Mouse (Mus musculus): ENCODE measurements around the gene Cpm.

Gene Cpm

DNA sequence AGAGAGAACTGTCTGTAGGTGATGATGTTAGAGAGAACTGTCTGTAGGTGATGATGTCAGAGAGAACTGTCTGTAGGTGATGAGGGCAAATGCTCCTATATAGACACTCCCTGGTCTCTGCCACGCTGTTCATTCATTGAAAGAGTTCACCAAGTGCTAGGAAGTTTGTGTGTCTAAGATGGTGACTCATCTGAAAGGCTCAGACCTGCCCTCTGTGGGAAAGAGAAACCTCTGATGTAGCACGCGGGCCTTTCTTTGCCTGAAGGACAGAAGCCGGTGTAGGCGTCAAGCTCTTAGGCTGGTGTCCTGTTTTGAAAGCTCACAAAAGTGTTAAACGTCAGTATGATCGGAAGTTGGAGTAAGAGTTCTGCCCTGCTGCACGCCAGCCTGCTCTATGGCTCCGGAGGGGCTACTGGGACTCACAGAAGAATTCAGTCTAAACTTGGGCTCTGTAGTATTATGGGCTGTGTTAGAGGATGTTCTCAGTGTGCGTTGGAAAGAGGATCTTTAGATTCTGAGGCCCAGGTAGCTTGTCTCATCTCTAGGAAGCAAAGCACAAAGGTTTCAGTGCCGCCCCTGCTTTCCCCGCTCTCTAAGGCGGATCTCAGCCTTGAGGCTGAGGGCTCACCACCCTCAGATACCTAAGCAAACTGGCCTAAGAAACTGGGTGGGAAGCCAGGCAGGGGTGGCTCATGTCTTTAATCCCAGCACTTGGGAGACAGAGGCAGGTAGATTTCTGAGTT is 48.4 kb downstream of the Cpm start:
- no peak for DNase-seq

DNA sequence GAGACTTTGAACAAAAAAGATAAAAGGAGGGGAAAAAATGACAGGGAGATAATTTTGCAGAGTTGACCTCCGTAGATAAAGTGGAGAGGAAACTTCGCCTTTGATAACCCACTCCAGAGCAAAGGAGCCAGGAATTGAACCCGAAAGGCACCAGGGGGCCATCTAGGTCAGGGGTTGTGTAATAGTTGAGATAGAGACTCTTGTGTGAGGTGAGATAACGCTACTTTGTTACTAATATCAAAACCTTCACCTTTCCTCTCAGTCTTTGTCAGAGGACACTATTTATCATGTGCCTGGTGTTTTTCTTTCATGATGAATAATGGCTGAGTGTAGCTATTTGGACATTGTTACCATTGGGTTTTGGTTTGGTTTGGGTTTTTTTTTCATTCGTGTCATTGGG is 49.1 kb downstream of the Cpm start:
- DNase-seq = no peak

DNA sequence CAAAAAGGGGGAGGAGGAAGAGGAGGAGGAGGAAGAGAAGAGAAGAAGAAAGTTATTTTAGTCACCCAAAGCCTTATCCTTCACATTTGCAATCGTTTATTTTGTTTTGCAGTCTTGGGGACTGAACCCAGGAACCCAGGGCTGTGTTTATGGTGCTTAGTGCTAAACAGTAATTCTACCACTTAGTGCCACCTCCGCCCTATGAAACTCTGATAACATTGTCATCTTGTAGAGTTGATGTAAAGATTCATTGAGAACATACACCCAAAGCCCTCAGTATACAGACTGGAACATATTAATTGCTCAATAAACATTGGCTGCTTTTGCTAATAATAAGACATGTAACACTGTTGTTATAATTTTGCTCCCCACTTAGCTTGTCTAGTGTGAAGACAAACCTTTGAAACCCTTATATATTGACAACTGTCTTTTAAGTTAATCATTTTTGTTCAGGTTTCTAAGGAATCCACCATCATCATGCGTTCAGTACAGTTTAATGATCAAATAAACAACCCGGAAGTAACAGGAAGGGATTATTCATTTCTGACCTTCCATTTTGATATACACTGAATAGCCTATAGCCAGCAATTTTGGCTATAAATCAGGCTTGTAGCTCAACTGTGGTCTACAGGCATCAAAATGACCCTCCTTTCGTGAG is 49.9 kb downstream of the Cpm start:
- no peak for DNase-seq

DNA sequence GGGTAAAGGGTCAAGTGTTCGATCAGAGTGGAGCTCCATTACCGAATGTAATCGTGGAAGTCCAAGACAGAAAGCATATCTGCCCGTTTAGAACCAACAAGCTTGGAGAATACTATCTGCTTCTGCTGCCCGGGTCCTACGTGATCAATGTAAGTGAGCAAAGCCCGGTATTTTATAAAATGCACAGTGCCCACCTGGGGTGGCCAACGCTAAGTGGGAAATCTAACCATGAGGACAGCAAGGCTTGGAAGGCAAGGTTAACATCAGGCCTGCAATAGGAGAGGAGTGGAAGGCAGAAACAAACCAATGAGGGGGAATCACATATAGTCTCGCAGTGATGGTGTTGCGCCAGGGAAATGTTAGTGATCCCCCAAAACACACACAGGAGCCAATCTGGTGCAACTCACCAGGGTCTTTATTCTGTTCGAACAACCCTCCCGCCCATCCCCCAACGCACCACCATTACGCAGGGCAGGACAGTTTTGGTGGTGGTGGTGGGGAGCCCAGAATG is 50.7 kb downstream of the Cpm start:
- no peak for DNase-seq

DNA sequence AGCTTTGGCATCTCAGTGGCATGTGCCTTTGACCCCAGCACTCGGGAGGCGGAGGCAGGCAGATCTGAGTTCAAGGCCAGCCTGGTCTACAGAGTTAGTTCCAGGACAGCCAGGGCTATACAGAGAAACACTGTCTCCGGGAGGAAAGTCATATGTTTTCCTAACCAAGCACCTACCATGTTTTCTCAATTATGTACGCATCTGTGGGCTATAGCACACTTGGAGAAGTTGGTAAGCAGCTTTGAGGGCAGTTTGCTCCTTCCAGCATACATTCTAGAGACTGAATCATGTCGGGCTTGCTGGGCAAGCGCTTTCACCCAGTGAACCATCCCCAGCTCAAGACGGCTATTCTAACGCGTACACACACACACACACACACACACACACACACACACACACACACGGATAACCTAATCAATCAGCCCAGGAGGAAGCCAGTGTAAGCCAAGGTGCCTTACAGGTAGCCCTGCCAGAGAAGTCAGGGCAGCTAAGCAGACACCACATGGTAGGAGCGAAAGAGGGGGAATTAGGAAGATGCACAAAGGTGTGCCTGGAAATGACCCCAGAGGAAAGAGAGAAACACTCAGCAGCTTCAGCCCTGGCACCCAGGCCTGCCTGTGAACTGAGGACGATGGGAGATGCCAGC is 51.7 kb downstream of the Cpm start:
- DNase-seq = no peak

DNA sequence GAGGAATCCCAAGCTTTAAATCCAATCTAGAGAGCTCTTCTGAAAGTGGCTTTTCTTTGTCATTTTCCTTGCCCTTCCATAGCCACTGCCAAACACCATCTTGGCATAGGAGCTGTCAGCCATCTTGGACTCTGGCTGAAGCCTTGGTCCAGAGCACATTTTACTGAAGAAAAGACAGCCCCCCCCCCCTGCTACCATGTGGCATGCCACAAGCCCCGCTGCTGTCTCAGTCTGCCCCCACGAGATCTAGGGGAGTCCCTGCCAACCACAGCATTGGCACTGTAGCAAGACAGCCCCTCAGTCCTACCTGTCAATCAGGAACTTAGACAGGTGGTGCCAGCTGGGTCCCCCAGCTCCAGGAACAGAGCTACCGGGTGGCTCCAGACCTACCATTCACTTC is 52.2 kb downstream of the Cpm start:
- DNase-seq = no peak

DNA sequence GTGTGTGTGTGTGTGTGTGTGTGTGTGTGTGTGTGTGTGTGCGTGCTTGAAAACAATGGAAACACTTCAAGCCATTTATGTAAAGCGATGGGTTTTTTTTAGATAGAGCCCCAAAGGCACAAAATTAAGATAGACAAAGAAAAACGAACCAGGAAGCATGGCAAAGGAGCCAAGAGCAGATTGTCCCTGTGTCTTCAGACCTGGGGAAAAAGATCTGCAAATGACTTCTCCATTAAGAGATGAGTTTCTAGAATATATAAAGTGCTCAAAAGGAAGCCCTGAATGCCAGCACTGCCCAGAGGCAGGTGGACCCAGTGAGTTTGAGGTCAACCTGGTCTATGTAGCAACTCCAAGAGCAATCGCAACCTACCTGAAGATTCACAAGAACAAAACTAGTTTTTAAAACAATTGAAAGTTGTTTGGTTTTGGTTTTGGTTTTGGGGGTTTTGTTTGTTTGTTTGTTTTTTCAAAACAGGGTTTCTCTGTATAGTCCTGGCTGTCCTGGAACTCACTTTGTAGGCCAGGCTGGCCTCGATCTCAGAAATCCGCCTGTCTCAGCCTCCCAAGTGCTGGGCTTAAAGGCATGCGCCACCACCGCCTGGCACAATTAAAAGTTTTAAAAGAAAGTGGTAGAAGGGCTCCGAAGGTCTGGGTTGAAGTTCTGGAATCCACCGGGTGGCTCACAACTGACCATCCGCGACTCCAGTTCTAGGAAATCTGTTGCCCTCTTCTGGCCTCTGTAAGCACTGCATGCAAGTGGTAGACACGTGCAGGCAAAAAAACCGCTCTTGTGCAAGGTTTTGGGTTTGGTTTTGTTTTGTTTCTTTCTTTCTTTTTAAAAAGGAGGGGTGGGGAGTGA is 52.9 kb downstream of the Cpm start:
- peak; percentile 37 to 69 for DNase-seq

DNA sequence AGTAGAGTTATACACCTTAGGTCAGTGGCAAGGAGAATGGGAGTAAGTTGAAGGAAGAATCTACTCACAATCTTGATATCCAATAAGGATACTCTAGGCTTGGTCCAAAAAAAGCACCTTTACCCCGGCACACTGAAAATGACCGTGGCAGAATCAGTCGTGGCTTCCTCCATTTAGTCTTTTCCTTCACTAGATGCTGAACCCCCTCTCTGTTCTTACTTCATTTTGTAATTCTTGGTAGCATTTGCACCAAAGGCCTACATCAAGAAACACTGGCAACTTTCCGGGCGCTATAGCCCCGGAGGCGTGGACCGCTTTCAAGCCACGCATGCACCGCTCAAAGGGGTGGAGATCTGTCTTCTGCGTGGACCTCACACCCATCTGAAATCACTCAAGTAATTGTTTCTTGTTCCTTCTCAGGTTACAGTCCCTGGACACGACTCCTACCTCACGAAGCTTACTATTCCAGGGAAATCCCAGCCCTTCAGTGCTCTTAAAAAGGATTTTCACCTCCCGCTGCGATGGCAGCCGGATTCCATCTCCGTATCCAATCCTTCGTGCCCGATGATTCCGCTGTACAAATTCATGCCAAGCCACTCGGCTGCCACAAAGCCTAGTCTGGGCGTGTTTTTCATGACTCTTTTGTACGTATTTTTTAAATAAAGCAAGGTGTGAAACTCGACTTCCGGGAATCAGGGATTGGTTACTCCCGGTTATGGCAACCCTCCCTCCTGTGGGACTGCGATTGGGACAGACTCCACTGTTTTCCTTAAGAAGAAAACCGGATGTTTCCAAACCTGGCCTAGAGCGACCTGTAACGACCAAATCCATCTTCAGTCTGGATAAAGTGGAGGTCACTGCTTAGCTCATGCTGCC is 53.8 kb downstream of the Cpm start:
- no peak for DNase-seq

DNA sequence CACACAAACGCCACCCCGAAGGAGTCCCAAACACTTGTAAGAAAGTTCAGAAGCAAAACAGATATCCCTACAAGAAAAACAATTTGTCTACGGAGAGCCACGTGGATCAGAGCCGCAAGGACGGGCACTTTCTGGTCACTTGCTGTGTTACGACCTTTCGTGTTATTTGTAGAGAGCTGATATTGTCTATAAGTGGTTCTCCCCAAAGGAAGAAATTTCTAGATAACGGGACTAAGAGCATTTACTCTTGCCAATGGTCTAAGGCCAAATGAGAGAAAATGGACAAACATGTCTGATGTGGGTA is 54.4 kb downstream of the Cpm start:
- no peak for DNase-seq

DNA sequence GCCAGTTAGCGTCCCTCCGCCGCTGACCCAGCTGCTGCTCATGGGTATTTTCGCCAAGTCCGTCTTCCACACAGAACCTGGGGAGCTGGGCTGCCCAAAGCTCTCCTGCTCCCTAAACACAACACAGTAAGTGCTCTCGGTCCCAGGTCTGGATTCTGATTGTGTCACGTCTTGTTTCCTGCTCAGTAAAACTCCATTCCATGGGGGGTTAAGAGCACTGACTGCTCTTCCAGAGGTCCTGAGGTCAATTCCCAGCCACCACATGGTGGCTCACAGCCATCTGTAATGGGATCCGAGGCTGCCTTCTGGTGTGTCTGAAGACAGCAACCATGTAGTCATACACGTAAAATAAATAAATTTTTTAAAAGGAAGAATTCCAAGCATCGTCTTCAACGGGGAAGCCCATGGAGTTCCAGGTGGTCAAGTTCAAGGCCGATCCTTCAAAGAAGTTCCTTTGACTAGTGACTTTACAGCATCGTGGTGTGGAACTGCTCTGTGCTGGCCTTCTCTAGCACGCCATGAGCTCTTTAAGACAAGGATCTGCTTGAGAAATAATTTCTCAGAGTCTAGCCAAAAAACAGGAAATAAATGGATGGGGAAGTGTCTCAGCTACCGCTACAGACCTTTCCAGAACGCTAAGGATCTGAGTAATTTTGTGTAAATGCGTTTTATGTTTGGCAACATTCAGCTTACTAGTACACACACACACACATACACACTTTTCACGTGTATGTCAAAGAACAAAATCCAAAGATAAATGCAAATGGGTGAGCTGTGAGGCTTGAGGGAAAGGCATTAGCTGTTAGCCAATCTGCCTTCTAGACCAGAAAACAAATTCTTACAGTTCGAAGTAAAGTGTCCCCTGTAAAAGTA is 55.2 kb downstream of the Cpm start:
- DNase-seq = no peak

DNA sequence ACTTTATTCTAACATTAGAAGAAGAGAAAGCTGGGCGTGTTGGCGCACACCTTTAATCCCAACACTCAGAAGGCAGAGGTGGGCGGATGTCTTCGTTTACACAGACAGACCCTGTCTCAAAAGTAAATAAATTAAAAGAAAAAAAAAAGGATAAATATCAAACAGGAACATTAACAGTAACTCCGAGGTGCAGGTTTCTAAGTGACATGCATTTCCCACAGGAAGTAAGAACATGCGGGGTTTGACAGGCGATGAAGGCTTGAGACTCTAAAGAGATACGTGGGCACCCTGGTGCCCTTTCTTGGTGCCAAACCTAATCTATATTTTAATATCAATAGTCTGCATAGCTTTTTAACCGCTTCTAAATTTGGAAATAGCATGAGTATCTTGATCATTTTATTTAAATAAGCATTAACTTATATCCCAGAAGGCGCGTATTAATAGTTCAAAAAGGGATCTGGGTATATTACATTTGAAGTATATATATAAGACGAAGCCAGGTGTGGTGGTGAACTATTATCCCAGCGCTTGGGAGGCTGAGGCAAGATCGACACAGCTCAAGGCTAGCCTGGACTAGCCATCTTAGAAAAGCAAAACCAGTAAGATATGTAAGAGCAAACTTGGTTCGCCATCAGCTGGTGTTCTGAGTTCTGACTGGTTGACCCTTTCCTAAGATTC is 56.0 kb downstream of the Cpm start:
- no peak for DNase-seq

DNA sequence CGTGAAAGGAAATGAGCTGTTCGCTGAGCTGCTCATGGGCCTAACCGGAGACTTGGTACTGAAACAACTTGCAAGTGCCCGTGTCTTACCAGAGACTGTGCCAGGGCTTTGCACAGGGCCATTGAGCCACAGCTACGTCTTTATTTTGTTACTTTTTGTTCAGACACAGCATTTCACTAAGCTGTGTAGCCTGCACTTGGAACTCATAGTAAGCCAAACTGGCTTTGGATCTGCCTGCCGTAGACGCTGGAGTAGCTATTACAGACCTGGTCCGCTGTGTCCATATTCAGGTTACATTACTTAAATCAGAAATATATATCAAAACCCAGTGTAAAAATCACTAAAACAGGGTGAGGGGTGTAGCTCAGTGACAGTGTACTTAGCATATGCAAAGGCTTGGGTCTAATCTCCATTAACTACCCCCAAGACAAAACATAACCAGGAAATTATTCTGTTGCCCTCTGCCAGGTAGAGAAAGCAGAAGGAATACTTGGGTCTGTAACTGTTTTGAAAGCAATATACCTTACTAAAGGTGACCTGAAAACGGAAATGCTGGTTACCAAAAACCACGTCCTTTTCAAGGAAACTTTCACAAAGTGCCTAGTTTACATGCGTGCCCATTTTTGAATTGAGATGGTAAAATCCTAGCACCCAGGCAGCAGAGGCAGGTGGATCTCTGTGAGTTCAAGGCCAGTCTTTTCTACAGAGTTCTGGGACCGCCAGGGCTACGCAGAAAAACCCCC is 56.7 kb downstream of the Cpm start:
- no peak for DNase-seq

DNA sequence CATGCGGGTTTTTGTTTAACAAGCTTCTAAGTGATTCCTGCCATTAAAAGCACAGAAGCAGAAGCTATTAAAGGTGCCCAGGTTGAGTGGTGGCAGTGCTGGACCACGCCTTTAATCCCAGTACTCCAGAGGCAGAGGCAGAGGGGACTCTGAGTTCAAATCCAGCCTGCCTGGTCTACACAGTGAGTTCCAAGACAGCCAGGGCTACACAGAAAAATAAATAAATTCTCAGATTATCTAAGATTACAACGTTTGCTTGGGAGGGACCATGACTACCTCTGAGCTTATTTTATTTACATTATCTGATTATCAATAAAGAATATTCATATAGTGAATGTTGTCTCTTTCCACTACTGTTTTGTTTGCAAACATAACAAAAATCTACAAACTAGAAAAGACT is 57.7 kb downstream of the Cpm start:
- no peak for DNase-seq

DNA sequence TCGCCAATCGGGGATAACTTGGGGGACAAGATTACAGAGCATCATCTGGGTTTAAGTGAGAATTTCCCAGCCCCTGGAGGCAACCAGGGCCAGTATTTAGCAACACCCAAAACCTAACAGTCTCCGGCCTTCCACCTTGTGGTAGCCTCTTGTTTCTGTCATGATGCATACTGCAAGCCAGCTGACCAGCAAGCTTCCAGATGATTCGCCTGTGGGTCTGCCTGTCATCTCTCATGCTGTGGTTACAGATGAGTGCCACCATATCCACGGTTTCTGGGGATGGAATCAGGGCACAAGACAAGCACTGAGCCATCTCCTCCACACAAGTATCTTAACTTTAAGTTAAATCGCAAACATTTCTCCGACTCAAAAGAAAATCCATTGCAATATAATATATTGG is 58.3 kb downstream of the Cpm start:
- DNase-seq = no peak

DNA sequence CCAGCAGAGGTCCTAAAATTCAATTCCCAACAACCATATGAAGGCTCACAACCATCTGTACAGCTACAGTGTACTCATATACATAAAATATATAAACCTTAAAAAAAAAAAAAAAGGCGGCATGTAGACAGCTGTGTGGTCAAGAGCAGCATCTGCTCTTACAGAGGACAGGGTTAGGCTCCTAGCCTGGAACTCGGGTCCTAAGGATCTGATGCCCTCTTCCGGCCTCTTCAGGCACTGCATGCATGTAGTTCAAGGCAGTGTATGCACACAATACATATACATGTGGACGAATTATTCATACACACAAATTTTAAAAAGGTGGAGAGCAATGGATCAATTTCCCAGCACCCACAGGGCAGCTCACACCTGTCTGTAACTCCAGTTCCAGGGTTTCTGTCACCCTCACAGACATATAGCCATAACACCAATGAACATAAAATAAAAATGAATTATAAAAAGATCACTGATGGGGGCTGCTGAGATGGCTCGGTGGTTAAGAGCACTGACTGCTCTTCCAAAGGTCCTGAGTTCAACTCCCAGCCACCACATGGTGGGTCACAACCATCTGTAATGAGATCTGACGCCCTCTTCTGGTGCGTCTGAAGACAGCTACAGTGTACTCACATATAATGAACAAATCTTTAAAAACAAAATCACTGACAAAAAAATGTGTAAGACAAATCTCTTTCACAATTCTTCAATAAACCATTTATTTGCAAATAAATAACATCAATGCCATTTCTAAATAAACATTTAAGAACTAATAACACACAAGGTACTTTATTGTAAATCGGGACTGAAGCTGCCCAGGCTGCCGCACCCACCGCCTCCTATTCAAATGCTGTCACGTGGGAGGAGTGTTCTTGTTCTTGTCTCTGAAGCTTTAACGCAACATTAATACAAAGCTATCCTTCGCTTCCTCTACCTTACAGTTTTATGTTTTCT is 59.2 kb downstream of the Cpm start:
- peak in 1 of 2 experiments; percentile 41 for DNase-seq

DNA sequence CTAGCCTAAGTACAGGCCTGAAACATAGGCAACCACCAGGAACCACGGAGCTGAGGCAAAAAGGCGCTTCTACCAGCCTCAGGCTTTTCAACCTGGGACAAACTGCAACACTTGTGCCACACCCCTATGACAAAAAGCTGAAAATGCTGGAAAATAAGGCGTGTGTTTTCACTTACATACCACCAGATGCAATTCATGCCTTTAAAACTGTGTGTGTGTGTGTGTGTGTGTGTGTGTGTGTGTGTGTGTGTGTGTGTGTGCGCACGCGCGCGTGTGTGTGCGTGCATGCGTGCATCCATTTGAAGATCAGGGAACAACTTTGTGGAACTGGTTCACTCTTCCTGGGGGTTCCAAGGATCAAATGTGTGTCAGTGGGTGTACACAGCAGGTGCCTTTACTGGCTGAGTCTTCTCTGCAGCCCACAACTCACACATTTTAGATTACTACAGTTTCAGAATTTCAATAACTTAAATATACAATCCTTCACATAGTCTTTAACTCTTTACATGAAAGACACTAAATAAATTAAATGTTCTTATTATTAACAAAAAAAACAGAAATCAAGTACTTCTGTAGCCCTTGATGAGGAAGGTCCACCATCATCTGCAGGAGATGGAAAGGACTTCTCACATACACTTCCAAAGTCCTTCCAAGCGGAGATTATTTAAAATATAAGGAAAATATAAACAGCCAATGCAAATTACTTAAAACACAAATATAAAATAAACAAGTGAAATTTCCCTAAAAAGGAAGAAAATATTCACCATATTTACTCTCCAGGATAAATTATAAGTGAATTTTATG is 60.2 kb downstream of the Cpm start:
- DNase-seq = no peak

DNA sequence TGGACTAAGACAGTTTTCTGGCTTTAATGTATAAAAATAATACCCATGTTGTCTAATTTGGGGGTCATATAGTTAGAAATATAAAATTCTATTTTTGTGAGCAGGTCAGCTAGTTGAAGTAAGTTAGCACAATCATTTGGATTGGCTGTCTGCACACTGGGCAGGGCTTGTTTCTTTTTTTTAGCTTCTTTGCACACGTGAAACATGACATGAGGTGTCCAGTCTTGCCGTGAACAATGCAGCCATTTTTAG is 60.7 kb downstream of the Cpm start:
- no peak for DNase-seq

DNA sequence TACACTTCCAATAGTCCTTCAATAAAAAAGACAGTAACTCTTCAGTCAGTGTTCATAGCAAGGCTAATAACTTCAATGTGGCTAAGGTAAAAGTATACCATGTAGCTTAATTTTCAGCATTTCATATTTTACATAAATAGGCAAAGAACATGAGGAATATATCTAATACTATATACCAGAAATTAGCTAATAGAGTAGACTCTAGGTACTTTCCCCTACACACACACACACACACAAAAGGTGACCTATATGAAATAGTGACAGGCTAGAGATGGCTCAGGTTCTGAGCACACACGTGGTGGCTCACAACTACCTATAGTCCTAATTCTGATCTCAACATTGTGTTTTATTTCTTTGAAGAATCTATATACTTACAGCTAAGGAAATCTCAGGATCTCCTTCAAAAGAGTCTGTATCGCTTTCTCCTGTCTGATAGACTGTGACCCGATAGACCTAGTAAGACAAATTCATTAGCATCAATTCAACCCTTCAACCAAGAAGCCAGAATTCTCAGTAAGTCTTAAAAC is 61.5 kb downstream of the Cpm start:
- no peak for DNase-seq
